Mouse (Mus musculus) urinary bladder, postnatal 14 days (tissue): ENCODE results near the gene 4930568D16Rik.
A peak's percentile ranks its signal among the peaks of the same experiment; 100 is the strongest.

Experiments used
- DNase-seq: peaks from one replicate; pipeline ENCODE4 v3.0.0; 2021; ENCODE audit warnings: low spot score

The 4930568D16Rik gene

GRCm38 (mm10) chr2:35342605-35343004, 24.9 kb downstream of the 4930568D16Rik start:
- no peak for DNase-seq

- DNase-seq = no peak
These were observed 28.8 kb downstream of the 4930568D16Rik start for GRCm38 (mm10) chr2:35338707-35339106.

- DNase-seq = no peak
These were observed 29.5 kb downstream of the 4930568D16Rik start for GRCm38 (mm10) chr2:35338036-35338435.

- no peak for DNase-seq
These were observed 30.1 kb downstream of the 4930568D16Rik start for GRCm38 (mm10) chr2:35337419-35337818.

- peak; percentile 100 for DNase-seq
These were observed 30.9 kb downstream of the 4930568D16Rik start, which contains the start of gene Stom for GRCm38 (mm10) chr2:35336388-35337280. TSS of gene Stom (minus strand) at chr2:35336976.

- DNase-seq = no peak
These were observed 31.9 kb downstream of the 4930568D16Rik start for GRCm38 (mm10) chr2:35335620-35336019.

- DNase-seq = no peak
These were observed 33.9 kb downstream of the 4930568D16Rik start for GRCm38 (mm10) chr2:35333670-35334069.

- DNase-seq = no peak
These were observed 36.3 kb downstream of the 4930568D16Rik start for GRCm38 (mm10) chr2:35331205-35331604.

- no peak for DNase-seq
These were observed 38.5 kb downstream of the 4930568D16Rik start for GRCm38 (mm10) chr2:35329061-35329460.

- no peak for DNase-seq
These were observed 39.3 kb downstream of the 4930568D16Rik start for GRCm38 (mm10) chr2:35328064-35328792.

- no peak for DNase-seq
These were observed 39.9 kb downstream of the 4930568D16Rik start for GRCm38 (mm10) chr2:35327583-35327982.

GRCm38 (mm10) chr2:35326931-35327330, 40.6 kb downstream of the 4930568D16Rik start:
- no peak for DNase-seq

- no peak for DNase-seq
These were observed 41.6 kb downstream of the 4930568D16Rik start for GRCm38 (mm10) chr2:35325930-35326329.

- peak; percentile 77 for DNase-seq
These were observed 44.9 kb downstream of the 4930568D16Rik start for GRCm38 (mm10) chr2:35322404-35323164.

- DNase-seq = no peak
These were observed 47.1 kb downstream of the 4930568D16Rik start for GRCm38 (mm10) chr2:35320399-35320798.

- DNase-seq = no peak
These were observed 49.1 kb downstream of the 4930568D16Rik start for GRCm38 (mm10) chr2:35318405-35318804.

GRCm38 (mm10) chr2:35317604-35318003, 49.9 kb downstream of the 4930568D16Rik start:
- DNase-seq = no peak

- DNase-seq = no peak
These were observed 53.2 kb downstream of the 4930568D16Rik start for GRCm38 (mm10) chr2:35314300-35314699.

GRCm38 (mm10) chr2:35309906-35310493, 57.5 kb downstream of the 4930568D16Rik start:
- DNase-seq = no peak

- DNase-seq = no peak
These were observed 59.4 kb downstream of the 4930568D16Rik start for GRCm38 (mm10) chr2:35308166-35308565.
